Mouse (Mus musculus) adipocyte (in vitro differentiated cells): ENCODE results near the gene Tymp.

Source experiments
- DNase-seq: peaks from one replicate; pipeline ENCODE4 v3.0.0-alpha.2; 2016; ENCODE audit warnings: low spot score

The Tymp gene

GRCm38 (mm10) chr15:89373762-89374248 is 3.0 kb downstream of the Tymp start, which contains the start of gene Sco2:
Gene Sco2 (minus strand): TSS chr15:89373846.
- DNase-seq = peak; percentile 90

- DNase-seq = peak; percentile 81
These were observed 3.6 kb downstream of the Tymp start for GRCm38 (mm10) chr15:89373027-89373761.

- no peak for DNase-seq
These were observed 4.3 kb downstream of the Tymp start for GRCm38 (mm10) chr15:89372536-89372935.

- no peak for DNase-seq
These were observed 4.8 kb downstream of the Tymp start for GRCm38 (mm10) chr15:89372068-89372467.

GRCm38 (mm10) chr15:89365141-89365551 is 11.7 kb downstream of the Tymp start:
- DNase-seq = no peak

GRCm38 (mm10) chr15:89363051-89363450 is 13.8 kb downstream of the Tymp start:
- DNase-seq = peak; percentile 79

GRCm38 (mm10) chr15:89358784-89359183 is 18.1 kb downstream of the Tymp start:
- DNase-seq = no peak

- DNase-seq = peak; percentile 95
These were observed 20.5 kb downstream of the Tymp start for GRCm38 (mm10) chr15:89356372-89356771.

- DNase-seq = peak; percentile 97
These were observed 21.3 kb downstream of the Tymp start, which contains the start of the genes Lmf2 and Ncaph2 for GRCm38 (mm10) chr15:89355241-89356187. Gene Lmf2 (minus strand): TSS chr15:89355659. Gene Ncaph2 (plus strand): TSS chr15:89355719.

GRCm38 (mm10) chr15:89354455-89354854 is 22.4 kb downstream of the Tymp start:
- DNase-seq = no peak

- DNase-seq = no peak
These were observed 23.0 kb downstream of the Tymp start for GRCm38 (mm10) chr15:89353837-89354236.

GRCm38 (mm10) chr15:89352795-89353194 is 24.0 kb downstream of the Tymp start:
- no peak for DNase-seq

GRCm38 (mm10) chr15:89352054-89352453 is 24.8 kb downstream of the Tymp start:
- DNase-seq = no peak

GRCm38 (mm10) chr15:89351302-89351701 is 25.5 kb downstream of the Tymp start:
- no peak for DNase-seq

GRCm38 (mm10) chr15:89350447-89350846 is 26.4 kb downstream of the Tymp start:
- no peak for DNase-seq

- DNase-seq = no peak
These were observed 33.5 kb downstream of the Tymp start for GRCm38 (mm10) chr15:89343325-89343724.

- no peak for DNase-seq
These were observed 35.2 kb downstream of the Tymp start for GRCm38 (mm10) chr15:89341678-89342077.

GRCm38 (mm10) chr15:89340136-89340535 is 36.7 kb downstream of the Tymp start:
- no peak for DNase-seq

GRCm38 (mm10) chr15:89339696-89340095 is 37.1 kb downstream of the Tymp start:
- no peak for DNase-seq

GRCm38 (mm10) chr15:89336422-89336821 is 40.4 kb downstream of the Tymp start:
- no peak for DNase-seq

- no peak for DNase-seq
These were observed 41.9 kb downstream of the Tymp start for GRCm38 (mm10) chr15:89334774-89335537.

- no peak for DNase-seq
These were observed 42.6 kb downstream of the Tymp start, which contains the start of gene Miox for GRCm38 (mm10) chr15:89334271-89334670. Gene Miox (plus strand): TSS chr15:89334398.
